Mouse (Mus musculus) heart, embryonic 13.5 days (tissue): ENCODE measurements around the gene 5730596B20Rik. TPM values are rescaled to one million over a fixed set of nuclear protein-coding genes. Genes with fewer than 3 reads are reported as not detected.

Source experiments
- ATAC-seq: fragments of 200-750 bp; cut with Nextera tagmentation; 2 replicates; pipeline ENCODE4 v1.8.0; 2017; ENCODE audit warnings: moderate TSS enrichment; ENCODE audit not compliant: insufficient number of reproducible peaks, low FRiP score, low TSS enrichment; ENCODE audit errors: extremely low read depth
- H3K27ac ChIP-seq: fragments of 300-500 bp; sonication (generic); replicated peaks from 2 replicates; pipeline ENCODE4 v1.5.1; 2015; ENCODE audit warnings: moderate library complexity, mild to moderate bottlenecking, inconsistent platforms
- H3K27me3 ChIP-seq: fragments of 300-500 bp; sonication (generic); replicated peaks from 2 replicates; pipeline ENCODE4 v1.6.1; 2015; ENCODE audit warnings: mild to moderate bottlenecking, inconsistent platforms
- H3K36me3 ChIP-seq: fragments of 300-500 bp; sonication (generic); 2 replicates; pipeline ENCODE4 v1.6.1; 2015; ENCODE audit warnings: mild to moderate bottlenecking, inconsistent platforms
- H3K4me1 ChIP-seq: fragments of 300-500 bp; sonication (generic); 2 replicates; pipeline ENCODE4 v1.6.1; 2015; ENCODE audit warnings: inconsistent platforms
- H3K4me2 ChIP-seq: fragments of 300-500 bp; sonication (generic); 2 replicates; pipeline ENCODE4 v1.6.1; 2015; ENCODE audit warnings: inconsistent platforms, mild to moderate bottlenecking, moderate library complexity
- H3K4me3 ChIP-seq: fragments of 300-500 bp; sonication (generic); 2 replicates; pipeline ENCODE4 v1.5.1; 2015; ENCODE audit warnings: moderate library complexity, mild to moderate bottlenecking, inconsistent platforms
- H3K9ac ChIP-seq: fragments of 300-500 bp; sonication (generic); 2 replicates; pipeline ENCODE4 v1.6.1; 2015; ENCODE audit warnings: inconsistent platforms, mild to moderate bottlenecking, moderate library complexity
- H3K9me3 ChIP-seq: fragments of 300-500 bp; sonication (generic); 2 replicates; pipeline ENCODE4 v1.6.1; 2016; ENCODE audit warnings: inconsistent platforms
- WGBS: fragments of 180-500 bp; shearing (Covaris S2); methylation state at CpG from one replicate; pipeline ENCODE4 v1.1.7; 2015; ENCODE audit warnings: mixed read lengths; 5-methylcytosine and 5-hydroxymethylcytosine counted together
- polyA plus RNA-seq: library from polyadenylated mRNA; unstranded; fragments of >200 nt; fragmentation: Nextera tagmentation; extraction: Ambion mirVana; gene quantifications from 2 replicates; pipeline ENCODE4 v1.2.1, GENCODE M21; 2015

5730596B20Rik gene
- polyA plus RNA-seq, 1 experiment from 2014 or later = 0.33 TPM

DNA sequence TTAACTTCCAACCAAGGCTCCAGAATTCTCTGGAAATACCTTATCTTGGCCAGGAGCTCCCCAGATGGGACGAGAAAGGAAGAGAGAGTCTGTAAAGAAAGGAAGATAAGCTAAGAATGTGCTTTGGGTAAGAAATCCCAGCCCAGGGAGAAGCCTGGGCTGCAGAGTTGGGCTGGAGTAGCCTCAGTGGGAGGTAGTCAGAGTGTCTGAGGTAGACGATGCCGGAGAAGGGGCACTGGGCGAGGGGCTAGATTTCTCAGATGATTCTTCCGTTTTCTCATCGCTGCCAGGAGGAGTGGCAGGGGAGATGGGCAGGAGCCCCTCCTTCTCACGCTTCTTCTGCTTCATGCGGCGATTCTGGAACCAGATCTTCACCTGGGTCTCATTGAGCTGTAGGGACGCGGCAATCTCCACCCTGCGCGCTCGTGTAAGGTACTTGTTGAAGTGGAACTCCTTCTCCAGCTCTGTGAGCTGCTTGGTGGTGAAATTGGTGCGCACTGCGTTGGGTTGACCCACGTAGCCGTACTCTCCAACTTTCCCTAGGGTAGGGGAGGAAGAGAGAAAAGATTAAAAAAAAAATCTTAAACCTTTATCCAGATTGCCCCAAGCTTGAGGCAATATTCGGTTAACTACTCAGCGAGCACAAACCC, 20.6 kb upstream of the 5730596B20Rik start:
- H3K27ac ChIP-seq = no peak overlapping the region
- no peaks in the 10 kb centered on the region for H3K9me3 ChIP-seq
- H3K4me2 ChIP-seq = peak overlapping the region; percentile 98
- H3K36me3 ChIP-seq = no peaks in the 10 kb centered on the region
- peaks cover 99% of the 10 kb centered on the region for H3K27me3 ChIP-seq
- peak overlapping the region; percentile 73 for H3K4me3 ChIP-seq
- H3K4me1 ChIP-seq = peaks cover 31% of the 10 kb centered on the region
- H3K9ac ChIP-seq = peak overlapping the region; percentile 83; the same call in 1 of the 2 replicates
- WGBS = 1% methylated on average over 20 of the region's 20 CpGs
- no peak for ATAC-seq

GRCm38 (mm10) chr6:52157466-52158275, 19.6 kb upstream of the 5730596B20Rik start:
- ATAC-seq = no peak; the same call in 1 of the 2 replicates
- H3K27me3 ChIP-seq = peaks cover 99% of the 10 kb centered on the region
- peaks cover 31% of the 10 kb centered on the region for H3K4me1 ChIP-seq
- H3K9ac ChIP-seq = peak overlapping the region; percentile 83
- H3K9me3 ChIP-seq = no peaks in the 10 kb centered on the region
- H3K4me2 ChIP-seq = peak overlapping the region; percentile 98
- peak overlapping the region; percentile 73 for H3K4me3 ChIP-seq
- 1% methylated on average over 32 of the region's 32 CpGs for WGBS
- H3K36me3 ChIP-seq = no peaks in the 10 kb centered on the region
- no peak overlapping the region for H3K27ac ChIP-seq

GRCm38 (mm10) chr6:52158276-52159051, 18.8 kb upstream of the 5730596B20Rik start, which contains the start of gene Hoxa1:
TSS of gene Hoxa1 (minus strand) at chr6:52158317.
- H3K27ac ChIP-seq = peak within 1 kb of the TSS; percentile 84
- under 1% methylated on average over 55 of the region's 55 CpGs for WGBS
- H3K36me3 ChIP-seq = no peaks in the 10 kb centered on the region
- peaks cover 99% of the 10 kb centered on the region for H3K27me3 ChIP-seq
- H3K4me2 ChIP-seq = peak within 1 kb of the TSS; percentile 98
- H3K9ac ChIP-seq = peak within 1 kb of the TSS; percentile 83
- H3K4me3 ChIP-seq = peak within 1 kb of the TSS; percentile 73
- H3K4me1 ChIP-seq = peaks cover 31% of the 10 kb centered on the region
- H3K9me3 ChIP-seq = no peaks in the 10 kb centered on the region
- peak; percentile 62 for ATAC-seq

DNA sequence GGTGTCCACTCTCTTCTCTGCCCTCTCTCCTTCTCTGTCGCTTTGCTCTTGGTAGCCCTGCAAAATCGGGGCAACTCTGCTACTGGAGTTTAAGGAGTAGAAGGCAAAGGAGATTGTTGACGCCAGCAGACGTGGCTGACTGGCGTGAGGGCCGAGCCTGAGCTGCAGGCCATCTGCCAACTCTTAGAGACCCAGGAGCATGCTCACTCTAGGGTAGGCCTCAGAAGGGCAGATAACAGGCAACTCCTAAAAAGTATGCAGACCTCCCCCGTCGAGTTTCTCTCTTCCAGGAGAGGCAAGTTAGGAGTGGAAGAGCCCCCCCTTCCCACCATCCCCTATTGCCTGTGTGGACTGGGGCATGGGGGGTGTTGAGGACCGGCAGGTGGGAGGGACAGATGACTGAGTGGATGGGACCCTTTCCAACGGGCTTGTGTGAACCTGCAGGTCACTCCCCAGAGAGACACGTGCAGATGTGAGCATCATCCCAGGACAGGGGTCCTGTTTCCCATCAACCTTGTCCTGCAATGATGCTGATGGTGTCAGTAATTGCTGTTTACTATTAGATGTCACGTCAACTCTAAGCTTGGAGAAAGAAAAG, 18.0 kb upstream of the 5730596B20Rik start:
- H3K4me2 ChIP-seq = peak overlapping the region; percentile 98
- no peak for ATAC-seq
- no peaks in the 10 kb centered on the region for H3K36me3 ChIP-seq
- H3K27me3 ChIP-seq = peaks cover 99% of the 10 kb centered on the region
- peak overlapping the region; percentile 84 for H3K27ac ChIP-seq
- H3K4me3 ChIP-seq = peak overlapping the region; percentile 73
- no peaks in the 10 kb centered on the region for H3K9me3 ChIP-seq
- peak overlapping the region; percentile 83 for H3K9ac ChIP-seq
- peaks cover 31% of the 10 kb centered on the region for H3K4me1 ChIP-seq
- 5% methylated on average over 12 of the region's 12 CpGs for WGBS

GRCm38 (mm10) chr6:52159979-52160378, 17.3 kb upstream of the 5730596B20Rik start:
- Histone ChIP-seq H3K27me3 (peaks cover 99% of the 10 kb centered on the region), H3K9me3 (no peaks in the 10 kb centered on the region), H3K4me3 (peak overlapping the region; percentile 73), H3K27ac (peak overlapping the region; percentile 84), H3K9ac (peak overlapping the region; percentile 83), H3K4me1 (peaks cover 31% of the 10 kb centered on the region), H3K4me2 (peak overlapping the region; percentile 98), H3K36me3 (no peaks in the 10 kb centered on the region)
- ATAC-seq = no peak
- WGBS = 10% methylated on average over 9 of the region's 9 CpGs

- ATAC-seq = no peak
- H3K9ac ChIP-seq = peak overlapping the region; percentile 83
- no peaks in the 10 kb centered on the region for H3K9me3 ChIP-seq
- peak overlapping the region; percentile 84 for H3K27ac ChIP-seq
- H3K4me2 ChIP-seq = peak overlapping the region; percentile 98
- peaks cover 99% of the 10 kb centered on the region for H3K27me3 ChIP-seq
- 8% methylated on average over 30 of the region's 30 CpGs for WGBS
- H3K4me3 ChIP-seq = peak overlapping the region; percentile 73
- peaks cover 31% of the 10 kb centered on the region for H3K4me1 ChIP-seq
- no peaks in the 10 kb centered on the region for H3K36me3 ChIP-seq
Observed at GRCm38 (mm10) chr6:52160511-52161335, 16.6 kb upstream of the 5730596B20Rik start.

GRCm38 (mm10) chr6:52161336-52162092, 15.8 kb upstream of the 5730596B20Rik start:
- WGBS = 24% methylated on average over 8 of the region's 8 CpGs
- peaks cover 30% of the 10 kb centered on the region for H3K4me1 ChIP-seq
- peak overlapping the region; percentile 73 for H3K4me3 ChIP-seq
- H3K27me3 ChIP-seq = peaks cover 99% of the 10 kb centered on the region
- H3K27ac ChIP-seq = peak overlapping the region; percentile 84; the same call in 1 of the 2 replicates
- ATAC-seq = no peak
- no peaks in the 10 kb centered on the region for H3K9me3 ChIP-seq
- H3K36me3 ChIP-seq = no peaks in the 10 kb centered on the region
- H3K4me2 ChIP-seq = peak overlapping the region; percentile 98
- no peak overlapping the region; the same call in 1 of the 2 replicates for H3K9ac ChIP-seq

DNA sequence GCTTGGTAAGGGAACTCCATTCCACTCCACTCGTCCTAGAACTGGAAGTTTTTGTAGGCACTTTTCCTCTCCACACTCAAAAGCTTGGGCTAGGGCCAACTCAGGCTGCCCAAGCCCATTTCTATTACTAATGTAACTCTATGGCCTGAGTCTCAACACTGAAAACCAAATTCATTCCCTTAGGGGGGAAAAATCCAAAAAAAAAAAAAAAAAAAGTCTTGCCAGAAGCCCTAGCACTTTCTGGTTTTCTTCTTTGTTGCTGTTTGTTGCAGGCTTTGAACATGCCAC, 15.3 kb upstream of the 5730596B20Rik start:
- Histone ChIP-seq H3K27me3 (peaks cover 99% of the 10 kb centered on the region), H3K36me3 (no peaks in the 10 kb centered on the region), H3K4me2 (peak overlapping the region; percentile 59), H3K9ac (no peak overlapping the region; the same call in 1 of the 2 replicates), H3K4me3 (no peak overlapping the region; the same call in 1 of the 2 replicates), H3K27ac (no peak overlapping the region), H3K9me3 (no peaks in the 10 kb centered on the region), H3K4me1 (peaks cover 26% of the 10 kb centered on the region)
- no peak for ATAC-seq
- 36% methylated on average over 1 of the region's 1 CpGs for WGBS

GRCm38 (mm10) chr6:52162611-52163365, 14.5 kb upstream of the 5730596B20Rik start:
- peaks cover 99% of the 10 kb centered on the region for H3K27me3 ChIP-seq
- H3K36me3 ChIP-seq = no peaks in the 10 kb centered on the region
- H3K4me1 ChIP-seq = peaks cover 24% of the 10 kb centered on the region
- peak overlapping the region; percentile 79 for H3K27ac ChIP-seq
- peak overlapping the region; percentile 59 for H3K4me2 ChIP-seq
- 12% methylated on average over 14 of the region's 14 CpGs for WGBS
- peak overlapping the region; percentile 72 for H3K9ac ChIP-seq
- no peak for ATAC-seq
- H3K4me3 ChIP-seq = peak overlapping the region; percentile 51
- no peaks in the 10 kb centered on the region for H3K9me3 ChIP-seq
